16 mouse cellular contexts compared by ENCODE assay signal in genomic region chr7:130269124-130269867, GRCm38 (mm10).
A peak's percentile ranks its signal among the peaks of the same experiment; 100 is the strongest.
DNase-seq lines count a peak whose midpoint lies in the region; ATAC-seq and TF ChIP-seq lines count a peak whose summit lies in the region.
"Had no signal": no experiment of that assay in that cellular context is flagged by ENCODE, and none has a peak within 500 bp of the region (broad histone marks: within the 10 kb centered on the region; RNA-seq: fewer than 3 reads in every experiment).

No protein-coding gene starts in this region.

- no peak for ATAC-seq in forebrain, embryonic 16.5 days
- no peak for ATAC-seq in midbrain, embryonic 15.5 days (replicated peaks)
- peak; percentile 30; the same call in 1 of the 2 replicates for ATAC-seq in forebrain, embryonic 14.5 days
- ATAC-seq in neural tube, embryonic 12.5 days (ENCODE audit: low FRiP score, low read depth): peak; percentile 25; the same call in 1 of the 2 replicates

- peak overlapping the region; percentile 79 for H3K27ac ChIP-seq in forebrain, embryonic 10.5 days
- no peak overlapping the region for H3K27ac ChIP-seq in forebrain, embryonic 16.5 days (ENCODE audit: low read length)
- H3K27ac ChIP-seq in midbrain, embryonic 10.5 days (replicated peaks): peak overlapping the region; percentile 81
- H3K27ac ChIP-seq in midbrain, embryonic 15.5 days: no peak overlapping the region
- H3K27ac ChIP-seq in forebrain, embryonic 14.5 days (ENCODE audit: low read depth, low read length): peak overlapping the region; percentile 44
- no peak overlapping the region for H3K27ac ChIP-seq in neural tube, embryonic 12.5 days
- no peak overlapping the region for H3K27ac ChIP-seq in layer of hippocampus, adult 2 months
- H3K27ac ChIP-seq: heart, adult 2 months; kidney, embryonic 15.5 days; left cerebral cortex, adult 2 months; macrophage had no signal

- peak overlapping the region; percentile 20; the same call in 1 of the 2 replicates for H3K4me3 ChIP-seq in forebrain, embryonic 10.5 days
- H3K4me3 ChIP-seq in forebrain, embryonic 16.5 days (replicated peaks; ENCODE audit: low read length): no peak overlapping the region
- peak overlapping the region; percentile 22 for H3K4me3 ChIP-seq in midbrain, embryonic 10.5 days
- no peak overlapping the region for H3K4me3 ChIP-seq in midbrain, embryonic 15.5 days
- no peak overlapping the region for H3K4me3 ChIP-seq in forebrain, embryonic 14.5 days (ENCODE audit: low read depth, low read length)
- H3K4me3 ChIP-seq in neural tube, embryonic 12.5 days: no peak overlapping the region
- H3K4me3 ChIP-seq in layer of hippocampus, adult 2 months: no peak overlapping the region
- H3K4me3 ChIP-seq: erythroblast, embryonic 14.5 days; heart, adult 2 months; kidney, embryonic 15.5 days; left cerebral cortex, adult 2 months had no signal

- no peaks in the 10 kb centered on the region for H3K9me3 ChIP-seq in forebrain, embryonic 10.5 days
- 0 out of 2 replicates have a peak, but pooled peaks cover 2% of the 10 kb centered on the region for H3K9me3 ChIP-seq in forebrain, embryonic 16.5 days (ENCODE audit: control insufficient read depth, low read length)
- H3K9me3 ChIP-seq in midbrain, embryonic 10.5 days (replicated peaks): no peaks in the 10 kb centered on the region
- H3K9me3 ChIP-seq in midbrain, embryonic 15.5 days: no peaks in the 10 kb centered on the region
- no peaks in the 10 kb centered on the region for H3K9me3 ChIP-seq in forebrain, embryonic 14.5 days (replicated peaks; ENCODE audit: control insufficient read depth, low read length)
- no peaks in the 10 kb centered on the region for H3K9me3 ChIP-seq in neural tube, embryonic 12.5 days
- H3K9me3 ChIP-seq: kidney, embryonic 15.5 days had no signal

- DNase-seq in forebrain, embryonic 10.5 days (ENCODE audit: extremely low spot score, low spot score): peak; percentile 75
- DNase-seq in midbrain, embryonic 10.5 days (ENCODE audit: low spot score): peak; percentile 80
- peak; percentile 79 for DNase-seq in forebrain, embryonic 14.5 days (ENCODE audit: low spot score)
- DNase-seq in layer of hippocampus, adult 2 months (ENCODE audit: low spot score in 2 of 2): no peak
- DNase-seq in spleen, adult 18-20 months: no peak
- DNase-seq: cerebellum, adult 11-12 months; heart, adult 2 months; lung, adult 18-20 months; right cerebral cortex, postnatal 14 days had no signal

- peaks cover 91% of the 10 kb centered on the region for H3K27me3 ChIP-seq in forebrain, embryonic 10.5 days (ENCODE audit: poor library complexity, severe bottlenecking)
- no peaks in the 10 kb centered on the region for H3K27me3 ChIP-seq in forebrain, embryonic 16.5 days (replicated peaks; ENCODE audit: control insufficient read depth, insufficient read depth, low read length)
- peaks cover 56% of the 10 kb centered on the region for H3K27me3 ChIP-seq in midbrain, embryonic 10.5 days (ENCODE audit: low read depth, poor library complexity, severe bottlenecking)
- 0 out of 2 replicates have a peak, but pooled peaks cover 12% of the 10 kb centered on the region for H3K27me3 ChIP-seq in midbrain, embryonic 15.5 days (replicated peaks)
- H3K27me3 ChIP-seq in forebrain, embryonic 14.5 days (replicated peaks; ENCODE audit: control insufficient read depth, insufficient read depth, low read length): peaks cover 8% of the 10 kb centered on the region; the same call in 1 of the 2 replicates
- peaks cover 4% of the 10 kb centered on the region; the same call in 1 of the 2 replicates for H3K27me3 ChIP-seq in neural tube, embryonic 12.5 days (replicated peaks)
- H3K27me3 ChIP-seq: kidney, embryonic 15.5 days had no signal

- no peak overlapping the region for H3K9ac ChIP-seq in forebrain, embryonic 16.5 days (replicated peaks; ENCODE audit: low read depth, low read length)
- no peak overlapping the region for H3K9ac ChIP-seq in midbrain, embryonic 15.5 days
- no peak overlapping the region for H3K9ac ChIP-seq in forebrain, embryonic 14.5 days (ENCODE audit: low read length)
- no peak overlapping the region for H3K9ac ChIP-seq in neural tube, embryonic 12.5 days
- H3K9ac ChIP-seq: kidney, embryonic 15.5 days had no signal

- H3K36me3 ChIP-seq in forebrain, embryonic 10.5 days (replicated peaks): no peaks in the 10 kb centered on the region
- H3K36me3 ChIP-seq in forebrain, embryonic 16.5 days (ENCODE audit: control insufficient read depth, insufficient read depth): no peaks in the 10 kb centered on the region
- H3K36me3 ChIP-seq in midbrain, embryonic 10.5 days: no peaks in the 10 kb centered on the region
- H3K36me3 ChIP-seq in midbrain, embryonic 15.5 days (replicated peaks): no peaks in the 10 kb centered on the region
- H3K36me3 ChIP-seq in forebrain, embryonic 14.5 days (ENCODE audit: control insufficient read depth, insufficient read depth, low read length): no peaks in the 10 kb centered on the region
- no peaks in the 10 kb centered on the region for H3K36me3 ChIP-seq in neural tube, embryonic 12.5 days
- H3K36me3 ChIP-seq: kidney, embryonic 15.5 days had no signal

- TF ChIP-seq CTCF in layer of hippocampus, adult 2 months (conservative IDR thresholded peaks at IDR 0.05): no peak

- H3K4me2 ChIP-seq in forebrain, embryonic 16.5 days (ENCODE audit: low read length): no peak overlapping the region
- no peak overlapping the region for H3K4me2 ChIP-seq in midbrain, embryonic 15.5 days
- H3K4me2 ChIP-seq in forebrain, embryonic 14.5 days (ENCODE audit: low read length): no peak overlapping the region; the same call in 1 of the 2 replicates
- H3K4me2 ChIP-seq in neural tube, embryonic 12.5 days (replicated peaks): 0 out of 2 replicates have a peak overlapping the region, but pooled peaks have one; percentile 14
- H3K4me2 ChIP-seq: kidney, embryonic 15.5 days had no signal

- H3K4me1 ChIP-seq in forebrain, embryonic 10.5 days: peaks cover 90% of the 10 kb centered on the region
- peaks cover 7% of the 10 kb centered on the region for H3K4me1 ChIP-seq in forebrain, embryonic 16.5 days (replicated peaks; ENCODE audit: control insufficient read depth, insufficient read depth, low read length)
- peaks cover 80% of the 10 kb centered on the region for H3K4me1 ChIP-seq in midbrain, embryonic 10.5 days
- peaks cover 33% of the 10 kb centered on the region for H3K4me1 ChIP-seq in midbrain, embryonic 15.5 days
- H3K4me1 ChIP-seq in forebrain, embryonic 14.5 days (ENCODE audit: control insufficient read depth, insufficient read depth, low read length): peaks cover 7% of the 10 kb centered on the region; the same call in 1 of the 2 replicates
- H3K4me1 ChIP-seq in neural tube, embryonic 12.5 days: peaks cover 17% of the 10 kb centered on the region

- 27% methylated on average over 16 of the region's 16 CpGs for WGBS in forebrain, embryonic 10.5 days
- 17% methylated on average over 16 of the region's 16 CpGs for WGBS in forebrain, embryonic 16.5 days
- 23% methylated on average over 16 of the region's 16 CpGs for WGBS in midbrain, embryonic 10.5 days
- 19% methylated on average over 16 of the region's 16 CpGs for WGBS in midbrain, embryonic 15.5 days
- 9% methylated on average over 16 of the region's 16 CpGs for WGBS in forebrain, embryonic 14.5 days
- 21% methylated on average over 16 of the region's 16 CpGs for WGBS in neural tube, embryonic 12.5 days

Comparison
In these comparisons a context has a peak if more than half of its experiments do, and no peak if none do; other contexts are left out.
1. H3K27ac ChIP-seq: peak in forebrain, embryonic 10.5 days (single experiment), midbrain, embryonic 10.5 days (single experiment) and forebrain, embryonic 14.5 days (single experiment); none in forebrain, embryonic 16.5 days (single experiment), midbrain, embryonic 15.5 days (single experiment), neural tube, embryonic 12.5 days (single experiment) and layer of hippocampus, adult 2 months (single experiment).
2. H3K4me3 ChIP-seq: peak in forebrain, embryonic 10.5 days (single experiment) and midbrain, embryonic 10.5 days (single experiment); none in forebrain, embryonic 16.5 days (single experiment), midbrain, embryonic 15.5 days (single experiment), forebrain, embryonic 14.5 days (single experiment), neural tube, embryonic 12.5 days (single experiment) and layer of hippocampus, adult 2 months (single experiment).
3. ATAC-seq: peak in forebrain, embryonic 14.5 days (single experiment) and neural tube, embryonic 12.5 days (single experiment); none in forebrain, embryonic 16.5 days (single experiment) and midbrain, embryonic 15.5 days (single experiment).
4. DNase-seq: peak in forebrain, embryonic 10.5 days (single experiment), midbrain, embryonic 10.5 days (single experiment) and forebrain, embryonic 14.5 days (single experiment); none in layer of hippocampus, adult 2 months (0 of 2) and spleen, adult 18-20 months (0 of 2).